Mouse (Mus musculus): Measurements from ENCODE around the gene Pyroxd2. TPM values are rescaled to one million over a fixed set of nuclear protein-coding genes. Genes with fewer than 3 reads are reported as not detected.

Gene Pyroxd2
- polyA plus RNA-seq, 1 experiment from 2014 or later: 0.74 TPM

- Histone ChIP-seq H3K27ac (no peak overlapping the region), H3K36me3 (no peaks in the 10 kb centered on the region)
- DNase-seq (ENCODE audit: low spot score): no peak
Observed at GRCm38 (mm10) chr19:42741884-42742283, 10.7 kb downstream of the Pyroxd2 start.

DNA sequence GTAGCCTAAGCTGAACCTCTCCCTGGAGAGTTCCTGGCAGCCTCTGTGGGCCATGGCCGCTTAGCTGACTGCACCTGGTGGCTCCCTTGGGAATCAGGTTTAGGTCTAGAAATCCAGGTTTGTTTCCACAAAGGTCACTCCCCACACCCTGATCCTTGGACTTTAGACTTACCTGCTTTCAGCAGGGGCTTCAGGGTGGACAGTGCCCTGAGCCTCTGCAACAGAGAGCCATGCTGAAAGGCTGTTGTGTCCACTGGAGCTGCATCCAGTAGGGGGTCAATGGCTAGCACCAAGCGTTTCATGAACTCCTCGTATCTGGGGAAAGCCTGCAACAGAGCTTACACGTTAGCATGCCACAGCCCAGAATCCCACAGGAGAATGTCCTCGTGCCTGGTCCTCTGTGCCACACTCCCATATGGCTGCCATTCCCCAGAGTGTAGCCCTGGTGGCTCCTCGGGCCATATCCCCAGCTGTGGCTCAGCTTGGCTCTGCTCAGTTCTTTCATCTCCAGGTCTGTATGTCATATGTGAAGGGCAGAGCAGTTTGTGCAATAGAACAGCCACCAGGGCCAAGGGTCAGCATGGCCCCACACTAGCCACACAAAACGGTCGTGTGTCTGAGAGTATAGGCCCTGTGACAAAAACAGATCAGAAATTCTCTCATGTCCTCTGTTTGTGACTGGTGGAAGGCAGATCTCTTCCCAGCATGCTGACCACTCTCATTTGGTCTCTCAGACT, 12.2 kb downstream of the Pyroxd2 start:
- H3K27me3 ChIP-seq (ENCODE audit: low read depth, poor library complexity, severe bottlenecking): 0 out of 2 replicates have a peak, but pooled peaks cover 3% of the 10 kb centered on the region
- 82% methylated on average over 8 of the region's 8 CpGs for WGBS
- no peaks in the 10 kb centered on the region for H3K36me3 ChIP-seq
- H3K27ac ChIP-seq: no peak overlapping the region
- DNase-seq (ENCODE audit: low spot score): no peak
- no peak overlapping the region for H3K4me3 ChIP-seq
- peaks cover 49% of the 10 kb centered on the region for H3K4me1 ChIP-seq
- no peaks in the 10 kb centered on the region for H3K9me3 ChIP-seq (replicated peaks)

More at GRCm38 (mm10) chr19:42741884-42742283, 10.7 kb downstream of the Pyroxd2 start:
- Histone ChIP-seq H3K4me3 (no peak overlapping the region), H3K4me1 (peaks cover 42% of the 10 kb centered on the region), H3K27me3 (ENCODE audit: low read depth, poor library complexity, severe bottlenecking) (0 out of 2 replicates have a peak, but pooled peaks cover 3% of the 10 kb centered on the region), H3K9me3 (replicated peaks) (no peaks in the 10 kb centered on the region)
- 75% methylated on average over 14 of the region's 14 CpGs for WGBS

DNA sequence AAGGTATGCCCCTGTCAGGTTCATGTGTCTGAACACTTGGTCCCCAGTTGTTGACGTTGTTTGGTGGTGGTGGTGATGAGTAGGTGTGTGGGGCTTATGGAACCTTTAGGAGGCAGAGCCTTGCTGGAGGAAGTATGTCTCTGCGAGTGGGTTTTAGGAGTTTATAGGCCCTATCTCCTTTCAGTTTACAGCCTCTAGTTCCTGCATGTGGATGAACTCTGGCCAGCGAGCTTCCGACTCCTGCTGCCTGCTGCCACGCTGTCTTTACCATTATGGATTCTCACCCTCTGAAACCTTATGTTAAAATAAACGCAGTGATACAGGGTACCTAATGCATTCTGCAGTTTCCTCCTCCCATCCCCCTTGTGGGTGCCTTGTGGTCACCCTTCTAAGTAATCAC, 12.8 kb downstream of the Pyroxd2 start:
- Histone ChIP-seq H3K4me3 (no peak overlapping the region), H3K9me3 (replicated peaks) (no peaks in the 10 kb centered on the region), H3K4me1 (peaks cover 48% of the 10 kb centered on the region), H3K27me3 (ENCODE audit: low read depth, poor library complexity, severe bottlenecking) (0 out of 2 replicates have a peak, but pooled peaks cover 3% of the 10 kb centered on the region), H3K27ac (no peak overlapping the region), H3K36me3 (no peaks in the 10 kb centered on the region)
- no peak for DNase-seq (ENCODE audit: low spot score)
- 61% methylated on average over 6 of the region's 6 CpGs for WGBS

DNA sequence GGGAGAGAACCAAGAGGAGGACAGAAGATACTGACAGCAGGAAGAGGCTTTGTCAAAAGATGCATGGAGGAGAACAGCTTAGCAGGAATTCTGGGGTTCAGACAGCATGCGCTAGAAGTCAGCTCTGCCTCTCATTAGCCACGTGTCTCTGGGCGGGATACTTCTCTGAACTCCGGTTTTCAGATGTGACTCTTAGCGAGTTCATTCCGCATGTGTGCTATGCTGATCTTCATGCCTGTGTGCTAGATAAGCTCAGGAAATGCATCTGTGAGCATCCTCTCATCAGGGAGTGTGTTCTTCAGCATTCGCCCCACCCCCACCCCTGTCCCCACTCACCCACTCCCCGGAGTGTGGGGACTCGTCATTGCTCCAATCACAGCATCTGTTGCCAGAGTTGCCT, 14.8 kb downstream of the Pyroxd2 start:
- H3K36me3 ChIP-seq: no peaks in the 10 kb centered on the region
- WGBS: 69% methylated on average over 9 of the region's 9 CpGs
- H3K27me3 ChIP-seq (ENCODE audit: low read depth, poor library complexity, severe bottlenecking): 0 out of 2 replicates have a peak, but pooled peaks cover 3% of the 10 kb centered on the region

DNA sequence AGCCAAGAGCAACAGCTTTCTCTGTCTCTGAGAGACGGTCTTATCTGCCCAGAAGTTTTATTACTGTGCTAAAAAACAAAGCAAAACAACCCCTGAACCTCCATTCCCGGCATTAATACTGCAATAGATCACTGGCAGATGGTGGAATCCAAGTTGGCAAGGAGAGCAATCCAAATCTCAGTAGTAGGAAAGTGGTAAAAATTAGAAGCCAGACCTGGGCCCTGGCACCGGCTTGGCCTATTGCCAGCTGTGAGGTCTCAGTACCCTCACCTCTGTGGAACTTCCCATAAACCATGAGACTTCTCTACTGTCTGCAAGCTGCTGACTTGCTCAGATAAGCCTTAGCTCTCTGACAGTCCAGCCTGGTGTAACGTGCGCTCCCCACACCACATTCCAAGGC, 17.6 kb downstream of the Pyroxd2 start:
- Histone ChIP-seq H3K4me1 (peaks cover 30% of the 10 kb centered on the region), H3K36me3 (no peaks in the 10 kb centered on the region), H3K9me3 (replicated peaks) (no peaks in the 10 kb centered on the region), H3K27me3 (ENCODE audit: low read depth, poor library complexity, severe bottlenecking) (no peaks in the 10 kb centered on the region), H3K4me3 (no peak overlapping the region), H3K27ac (no peak overlapping the region)
- no peak for DNase-seq (ENCODE audit: low spot score)
- WGBS: 73% methylated on average over 5 of the region's 5 CpGs

More for the DNA sequence above, 14.8 kb downstream of the Pyroxd2 start:
- no peak for DNase-seq (ENCODE audit: low spot score)
- Histone ChIP-seq H3K4me1 (peaks cover 42% of the 10 kb centered on the region), H3K9me3 (replicated peaks) (no peaks in the 10 kb centered on the region), H3K4me3 (no peak overlapping the region), H3K27ac (no peak overlapping the region)

GRCm38 (mm10) chr19:42727424-42727823, 25.2 kb downstream of the Pyroxd2 start:
- Histone ChIP-seq H3K4me1 (peaks cover 49% of the 10 kb centered on the region), H3K27me3 (ENCODE audit: low read depth, poor library complexity, severe bottlenecking) (0 out of 2 replicates have a peak, but pooled peaks cover 6% of the 10 kb centered on the region), H3K27ac (peak overlapping the region; percentile 42; the same call in 1 of the 2 replicates), H3K36me3 (no peaks in the 10 kb centered on the region), H3K9me3 (replicated peaks) (no peaks in the 10 kb centered on the region), H3K4me3 (no peak overlapping the region)
- 90% methylated on average over 4 of the region's 4 CpGs for WGBS
- no peak for DNase-seq (ENCODE audit: low spot score)

DNA sequence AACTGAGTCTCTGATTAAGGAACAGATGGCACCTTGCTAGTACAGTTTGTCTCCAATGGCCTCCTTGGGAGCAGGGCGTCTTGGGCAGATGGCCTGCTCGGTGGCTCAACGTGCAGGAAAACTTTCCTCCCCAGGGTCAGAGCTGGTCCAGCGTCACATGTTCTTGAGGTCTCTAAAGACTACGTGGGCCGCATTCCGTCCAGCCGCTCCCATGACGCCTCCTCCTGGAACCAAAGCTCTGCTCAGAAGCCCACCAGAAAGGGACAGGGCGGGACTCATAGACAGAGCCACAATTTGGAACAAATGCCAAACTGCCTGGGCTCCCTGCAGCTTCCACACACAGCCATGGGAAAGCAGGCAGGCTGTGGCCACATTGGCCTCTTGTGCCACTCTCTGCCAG, 25.8 kb downstream of the Pyroxd2 start:
- no peaks in the 10 kb centered on the region for H3K36me3 ChIP-seq
- H3K4me1 ChIP-seq: peaks cover 55% of the 10 kb centered on the region
- no peak overlapping the region for H3K4me3 ChIP-seq
- WGBS: 89% methylated on average over 10 of the region's 10 CpGs
- DNase-seq (ENCODE audit: low spot score): no peak
- peak overlapping the region; percentile 42 for H3K27ac ChIP-seq
- H3K27me3 ChIP-seq (ENCODE audit: low read depth, poor library complexity, severe bottlenecking): 0 out of 2 replicates have a peak, but pooled peaks cover 6% of the 10 kb centered on the region
- H3K9me3 ChIP-seq (replicated peaks): no peaks in the 10 kb centered on the region

DNA sequence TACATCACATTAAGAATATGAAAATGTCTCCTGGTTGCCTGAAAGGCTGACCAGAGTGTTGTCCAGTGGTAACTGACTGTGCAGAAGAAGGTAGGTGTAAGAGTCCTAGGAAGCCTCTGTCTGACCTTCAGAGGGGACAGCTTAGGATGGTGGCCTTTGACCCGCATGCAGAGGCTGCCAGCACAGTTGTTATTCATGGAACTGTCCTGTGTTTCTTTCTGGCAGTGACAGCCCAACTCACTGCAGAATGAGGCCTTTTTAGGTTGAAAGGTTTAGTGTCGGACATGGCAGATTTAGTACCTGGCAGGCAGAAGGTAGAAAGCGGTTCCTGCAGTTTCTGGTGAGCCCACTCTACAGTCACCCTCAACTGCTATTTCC, 26.6 kb downstream of the Pyroxd2 start:
- Histone ChIP-seq H3K36me3 (no peaks in the 10 kb centered on the region), H3K27me3 (ENCODE audit: low read depth, poor library complexity, severe bottlenecking) (0 out of 2 replicates have a peak, but pooled peaks cover 6% of the 10 kb centered on the region), H3K4me1 (peaks cover 55% of the 10 kb centered on the region), H3K9me3 (replicated peaks) (no peaks in the 10 kb centered on the region), H3K4me3 (no peak overlapping the region), H3K27ac (0 out of 2 replicates have a peak overlapping the region, but pooled peaks have one; percentile 30)
- WGBS: 33% methylated on average over 3 of the region's 3 CpGs
- no peak for DNase-seq (ENCODE audit: low spot score)

DNA sequence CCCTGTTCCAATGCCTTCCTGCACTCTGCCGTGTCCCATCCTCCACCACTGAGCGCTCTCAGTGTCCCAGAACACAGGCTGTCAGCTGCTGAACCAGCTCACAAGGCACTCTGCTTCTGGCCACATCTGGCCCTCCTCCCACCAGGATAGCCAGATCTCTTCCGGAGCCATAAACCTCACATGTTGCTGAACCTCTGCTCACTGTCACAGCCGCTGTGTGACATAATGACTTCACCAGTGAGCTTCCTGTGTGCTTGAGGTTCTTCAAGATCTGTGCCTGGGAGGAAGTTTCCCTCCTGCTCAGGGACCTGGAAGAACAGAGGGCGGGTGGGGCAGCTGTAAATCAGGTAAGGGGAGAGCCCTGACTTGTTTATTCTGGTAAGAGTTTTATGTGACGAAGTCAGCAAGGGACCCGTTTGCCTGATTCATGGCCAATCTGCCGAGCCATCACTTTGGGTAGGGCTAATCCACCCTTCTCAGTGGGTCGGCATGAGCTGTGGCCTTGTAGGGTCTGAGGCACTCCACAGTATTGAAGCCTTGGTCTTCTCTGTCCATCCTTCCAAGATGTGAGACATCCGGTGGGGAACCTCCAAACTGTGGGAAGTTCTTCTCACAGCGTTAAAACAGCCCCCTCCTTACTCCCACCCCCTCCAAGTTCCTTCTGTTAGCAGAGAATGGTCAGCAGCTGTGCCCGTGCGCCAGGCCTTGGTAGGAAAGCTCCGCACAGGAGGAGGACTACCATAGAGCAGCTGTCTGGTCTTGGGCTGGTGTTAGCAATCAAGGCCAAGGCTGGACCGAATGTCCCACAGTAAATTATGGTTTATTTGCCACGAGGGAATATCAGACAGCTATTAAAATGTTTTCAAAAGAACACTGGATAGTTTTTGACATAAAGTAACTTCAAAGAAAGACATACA, 27.3 kb downstream of the Pyroxd2 start:
- Histone ChIP-seq H3K36me3 (no peaks in the 10 kb centered on the region), H3K4me1 (peaks cover 57% of the 10 kb centered on the region), H3K9me3 (replicated peaks) (no peaks in the 10 kb centered on the region), H3K27me3 (ENCODE audit: low read depth, poor library complexity, severe bottlenecking) (peaks cover 6% of the 10 kb centered on the region; the same call in 1 of the 2 replicates), H3K27ac (peak overlapping the region; percentile 66), H3K4me3 (0 out of 2 replicates have a peak overlapping the region, but pooled peaks have one; percentile 9)
- DNase-seq (ENCODE audit: low spot score): peak; percentile 69
- 27% methylated on average over 16 of the region's 16 CpGs for WGBS

DNA sequence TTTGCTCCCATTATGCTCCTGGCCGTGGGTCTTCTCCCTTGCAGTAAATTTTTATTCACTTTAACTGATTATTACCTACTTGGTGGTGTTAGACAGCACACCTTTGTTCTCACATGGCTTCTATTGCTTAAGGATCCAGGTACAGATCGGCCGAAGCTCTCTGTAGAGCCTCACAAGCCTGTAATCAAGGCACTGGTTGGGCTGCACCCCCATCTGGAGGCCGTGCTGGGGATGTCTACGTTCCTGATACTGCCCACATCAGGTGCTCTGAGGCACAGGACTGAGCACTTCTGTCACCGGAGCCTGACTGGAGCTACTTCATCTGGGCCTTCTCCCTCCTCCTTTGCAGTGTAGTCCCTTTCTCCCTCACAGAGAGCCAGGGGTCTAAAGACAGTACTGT, 29.3 kb downstream of the Pyroxd2 start:
- DNase-seq (ENCODE audit: low spot score): no peak
- H3K4me1 ChIP-seq: peaks cover 71% of the 10 kb centered on the region
- no peaks in the 10 kb centered on the region for H3K9me3 ChIP-seq (replicated peaks)
- peaks cover 6% of the 10 kb centered on the region; the same call in 1 of the 2 replicates for H3K27me3 ChIP-seq (ENCODE audit: low read depth, poor library complexity, severe bottlenecking)
- peak overlapping the region; percentile 47 for H3K27ac ChIP-seq
- 76% methylated on average over 6 of the region's 6 CpGs for WGBS
- no peak overlapping the region for H3K4me3 ChIP-seq
- H3K36me3 ChIP-seq: no peaks in the 10 kb centered on the region

DNA sequence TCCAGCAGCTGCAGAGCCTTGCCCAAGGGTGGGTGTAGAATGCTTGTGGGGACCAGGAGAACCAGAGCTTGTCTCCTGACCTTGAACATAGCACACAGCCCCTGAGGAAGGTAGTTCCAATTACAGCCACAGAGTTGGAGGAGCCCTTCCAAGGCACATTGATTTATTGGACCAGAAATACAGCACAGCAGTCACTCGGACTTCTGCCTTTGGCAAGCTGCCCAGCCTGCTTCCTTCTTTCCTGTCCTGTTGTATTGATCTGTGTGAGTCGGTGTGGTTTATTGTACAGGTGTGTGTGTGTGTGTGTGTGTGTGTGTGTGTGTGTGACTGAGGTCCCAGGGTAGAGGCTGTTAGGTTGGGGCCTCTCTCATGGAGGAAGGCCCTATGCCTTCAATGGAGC, 30.1 kb downstream of the Pyroxd2 start:
- Histone ChIP-seq H3K36me3 (no peaks in the 10 kb centered on the region), H3K4me3 (no peak overlapping the region), H3K4me1 (peaks cover 74% of the 10 kb centered on the region), H3K27ac (no peak overlapping the region), H3K27me3 (ENCODE audit: low read depth, poor library complexity, severe bottlenecking) (peaks cover 6% of the 10 kb centered on the region; the same call in 1 of the 2 replicates), H3K9me3 (replicated peaks) (no peaks in the 10 kb centered on the region)
- DNase-seq (ENCODE audit: low spot score): peak; percentile 47
- WGBS: 21% methylated on average over 2 of the region's 2 CpGs

GRCm38 (mm10) chr19:42718101-42718500, 34.5 kb downstream of the Pyroxd2 start:
- no peak for DNase-seq (ENCODE audit: low spot score)
- Histone ChIP-seq H3K27ac (no peak overlapping the region), H3K4me3 (no peak overlapping the region)

More at GRCm38 (mm10) chr19:42718101-42718500, 34.5 kb downstream of the Pyroxd2 start:
- no peaks in the 10 kb centered on the region for H3K36me3 ChIP-seq
- H3K9me3 ChIP-seq (replicated peaks): no peaks in the 10 kb centered on the region
- no peaks in the 10 kb centered on the region; the same call in 1 of the 2 replicates for H3K27me3 ChIP-seq (ENCODE audit: low read depth, poor library complexity, severe bottlenecking)
- WGBS: 90% methylated on average over 3 of the region's 3 CpGs
- H3K4me1 ChIP-seq: peaks cover 42% of the 10 kb centered on the region
